Mouse (Mus musculus) heart, postnatal 0 days (tissue): ENCODE data around the gene Hyal3.

Source experiments
- CTCF ChIP-seq: IDR thresholded peaks from 2 replicates; pipeline ENCODE4 v1.5.1; 2016; ENCODE audit warnings: antibody characterized with exemption, control low read depth, low read depth
- EP300 ChIP-seq: IDR thresholded peaks from 2 replicates; pipeline ENCODE4 v1.6.1; 2016; ENCODE audit warnings: antibody characterized with exemption, low read depth

DNA sequence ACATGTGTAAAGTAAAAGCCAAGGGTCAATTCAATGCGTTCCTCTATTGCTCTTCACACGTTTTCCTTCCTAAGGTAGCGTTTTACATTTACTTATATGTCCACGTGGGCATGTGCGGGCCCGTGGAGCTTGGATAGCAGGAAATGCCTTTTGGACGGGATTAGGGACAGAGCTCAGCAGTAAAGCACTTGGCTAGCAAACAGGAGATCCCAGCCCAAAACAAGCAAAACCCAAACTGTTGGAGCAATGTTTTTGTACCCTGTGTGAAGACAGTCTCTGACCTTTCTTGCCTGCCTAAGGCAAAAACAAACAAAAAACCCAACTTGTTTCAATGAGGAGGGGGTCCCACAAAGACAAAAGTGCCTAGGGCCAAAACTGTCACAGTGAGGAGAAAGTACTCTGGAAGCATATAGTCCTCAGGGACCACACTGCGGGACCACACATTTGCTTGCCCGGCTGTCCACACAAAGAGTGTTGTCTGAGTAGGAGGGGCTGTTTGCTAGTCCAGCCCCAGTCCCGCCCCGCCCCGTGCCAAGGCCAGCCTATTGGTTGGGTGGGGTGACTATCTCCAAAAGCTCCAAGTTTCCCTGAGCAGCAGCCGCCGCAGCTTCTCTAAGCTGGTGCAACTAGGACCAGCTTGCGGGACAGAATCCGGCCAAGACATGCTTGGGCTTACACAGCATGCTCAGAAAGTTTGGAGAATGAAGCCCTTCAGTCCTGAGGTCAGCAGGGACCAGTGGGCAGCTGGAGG lies 4.1 kb upstream of the Hyal3 start, which contains the start of gene Hyal1:
- TF ChIP-seq EP300 = no peak
- no peak for TF ChIP-seq CTCF
